Mouse (Mus musculus): Measurements from ENCODE around the gene Hoxd1.

- TF ChIP-seq FLI1 (IDR thresholded peaks at IDR 0.05; ENCODE audit: low read length) (no peak), GATA1 (IDR thresholded peaks at IDR 0.05; ENCODE audit: borderline replicate concordance, low read length) (no peak)
Observed at GRCm38 (mm10) chr2:74774359-74774758, 11.6 kb downstream of the Hoxd1 start.
